Mouse (Mus musculus): ENCODE measurements around the gene Socs7. TPM values are rescaled to one million over a fixed set of nuclear protein-coding genes. Genes with fewer than 3 reads are reported as not detected.

Gene Socs7
- polyA plus RNA-seq (2014; fragmentation: Illumina TruSeq; extraction: RNeasy Lipid Tissue Mini Kit (QIAGEN cat#74804); ENCODE audit: low read depth, low replicate concordance) = 36.5 TPM

DNA sequence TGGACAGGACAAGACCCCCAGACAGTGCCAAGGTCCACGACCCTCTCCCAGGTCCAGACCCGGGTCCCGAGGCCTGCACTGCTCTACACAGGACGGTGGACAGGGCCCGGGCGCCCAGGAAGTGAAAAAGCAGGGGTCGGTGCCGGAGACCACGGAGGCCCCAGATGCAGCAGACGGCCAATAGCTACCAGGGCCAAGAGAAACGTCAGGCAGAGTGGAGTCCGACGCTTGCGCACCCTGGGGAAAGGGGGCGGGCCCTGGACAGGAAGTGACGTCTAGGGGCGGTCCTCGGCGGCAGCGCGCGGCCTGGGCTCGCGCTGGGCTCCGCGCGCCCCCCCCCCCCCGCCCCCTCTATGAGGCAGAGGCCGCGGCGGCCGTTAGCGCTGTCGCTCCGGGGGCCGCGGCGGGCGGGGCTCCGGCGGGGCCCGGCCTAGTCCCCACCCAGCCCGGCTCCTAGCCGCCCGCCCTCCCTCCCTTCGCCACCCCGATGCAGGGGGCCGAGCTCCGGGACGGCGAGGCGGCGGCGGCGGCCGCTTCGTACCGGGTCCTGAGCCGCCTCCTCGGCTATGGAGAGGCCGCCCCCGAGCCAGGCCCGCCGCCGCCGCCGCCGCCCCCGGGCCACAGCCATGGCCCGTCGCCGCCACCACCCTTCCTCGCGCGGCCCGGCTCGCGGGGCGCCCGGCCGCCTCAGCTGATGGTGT, at the start of gene Socs7:
Gene Socs7, plus strand, starts transcription at position 604 of the 701 bp plus-strand sequence.

DNA sequence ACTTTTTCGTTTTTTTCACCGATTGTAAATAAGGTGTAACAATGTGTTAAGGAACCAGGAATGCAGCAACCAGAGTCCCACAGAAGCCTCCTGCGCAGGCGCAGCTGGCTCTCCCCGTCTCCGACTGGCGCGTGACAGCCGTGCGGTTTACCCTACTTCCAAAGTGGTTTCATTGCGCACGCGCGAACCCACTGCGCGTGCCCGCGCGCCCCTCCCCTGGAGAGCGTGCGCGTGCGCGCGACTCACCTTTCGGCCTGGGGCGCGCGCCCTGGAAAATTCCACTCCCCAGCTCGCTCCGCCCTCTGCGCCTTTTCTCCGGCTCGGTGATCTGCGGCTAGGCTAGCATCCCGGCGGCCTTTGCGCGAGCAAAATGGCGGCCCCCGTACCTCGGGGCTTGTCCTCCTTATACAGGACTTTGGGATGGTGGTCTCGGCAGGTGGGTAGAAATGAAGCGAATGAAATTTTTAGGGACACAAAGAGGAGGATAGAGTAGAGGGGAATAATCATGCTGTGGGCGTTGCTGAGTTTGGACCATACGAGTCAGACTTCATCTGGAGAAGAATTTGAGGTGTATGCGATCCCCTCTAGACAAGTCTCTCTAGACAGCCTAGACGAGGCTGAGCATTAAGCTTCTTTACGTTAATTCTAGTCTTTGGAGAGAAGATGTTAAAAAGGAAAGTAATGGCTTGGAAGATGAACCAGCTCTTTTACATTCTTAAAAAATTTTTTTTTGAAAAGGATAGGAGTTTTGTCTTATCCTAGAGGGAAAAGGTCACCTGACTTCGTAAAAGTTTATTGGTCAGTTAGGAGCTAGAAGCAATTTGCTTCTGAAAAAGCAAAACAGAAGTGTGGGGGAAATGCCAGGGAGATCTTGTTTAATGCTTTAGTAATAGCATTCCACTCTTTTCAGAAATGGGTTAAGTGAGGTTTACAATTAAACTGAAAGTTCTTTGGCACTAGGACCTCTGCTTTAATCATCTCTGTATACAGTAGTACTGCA, 46.5 kb upstream of the Socs7 start, which contains the start of gene Mrpl45:
Gene Mrpl45, plus strand, starts transcription at position 213 of the 1,000 bp plus-strand sequence.

GRCm38 (mm10) chr11:97352027-97352684, 10.2 kb upstream of the Socs7 start, which contains the start of gene Gpr179:
Gpr179 (minus strand) TSS chr11:97352077.

DNA sequence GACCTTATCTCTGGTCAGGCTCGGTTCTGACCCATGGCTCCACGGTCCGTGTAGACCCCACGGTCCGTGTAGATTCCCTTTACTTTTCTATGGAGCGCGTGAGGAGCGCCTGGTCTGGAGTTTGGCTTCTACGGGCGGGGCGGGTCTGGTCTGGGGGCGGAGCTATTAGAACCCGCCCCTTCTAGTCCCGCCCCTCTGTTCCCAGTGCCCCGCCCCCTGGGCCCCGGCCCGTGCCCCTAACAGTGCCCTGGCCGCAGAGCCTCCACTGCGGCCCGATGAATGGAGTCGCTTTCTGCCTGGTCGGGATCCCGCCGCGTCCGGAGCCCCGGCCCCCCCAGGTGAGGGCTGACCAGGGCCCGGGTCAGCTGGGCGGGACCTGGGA, 53.0 kb downstream of the Socs7 start, which contains the start of gene Arhgap23:
Gene Arhgap23, plus strand, starts transcription at position 204 of the 382 bp plus-strand sequence.

Other genes starting within 250 kb of the Socs7 start
- not detected for gene Tbx21, start 247.2 kb upstream of the Socs7 start, polyA plus RNA-seq (2014; fragmentation: Illumina TruSeq; extraction: RNeasy Lipid Tissue Mini Kit (QIAGEN cat#74804); ENCODE audit: low read depth, low replicate concordance)
- not detected for gene Tbkbp1, start 211.1 kb upstream of the Socs7 start, polyA plus RNA-seq (2014; fragmentation: Illumina TruSeq; extraction: RNeasy Lipid Tissue Mini Kit (QIAGEN cat#74804); ENCODE audit: low read depth, low replicate concordance)
- 110 TPM for gene Kpnb1, start 174.7 kb upstream of the Socs7 start, polyA plus RNA-seq (2014; fragmentation: Illumina TruSeq; extraction: RNeasy Lipid Tissue Mini Kit (QIAGEN cat#74804); ENCODE audit: low read depth, low replicate concordance)
- gene Npepps, start 81.9 kb upstream of the Socs7 start, polyA plus RNA-seq (2014; fragmentation: Illumina TruSeq; extraction: RNeasy Lipid Tissue Mini Kit (QIAGEN cat#74804); ENCODE audit: low read depth, low replicate concordance) = 135 TPM
- gene Mrpl45, start 46.8 kb upstream of the Socs7 start, polyA plus RNA-seq (2014; fragmentation: Illumina TruSeq; extraction: RNeasy Lipid Tissue Mini Kit (QIAGEN cat#74804); ENCODE audit: low read depth, low replicate concordance) = 19.5 TPM
- 0.32 TPM for gene Gpr179, start 10.5 kb upstream of the Socs7 start, polyA plus RNA-seq (2014; fragmentation: Illumina TruSeq; extraction: RNeasy Lipid Tissue Mini Kit (QIAGEN cat#74804); ENCODE audit: low read depth, low replicate concordance)
- 4.0 TPM for gene Arhgap23, start 53.0 kb downstream of the Socs7 start, polyA plus RNA-seq (2014; fragmentation: Illumina TruSeq; extraction: RNeasy Lipid Tissue Mini Kit (QIAGEN cat#74804); ENCODE audit: low read depth, low replicate concordance)
- gene 4933428G20Rik, start 137.8 kb downstream of the Socs7 start, polyA plus RNA-seq (2014; fragmentation: Illumina TruSeq; extraction: RNeasy Lipid Tissue Mini Kit (QIAGEN cat#74804); ENCODE audit: low read depth, low replicate concordance) = 3.6 TPM
- gene Srcin1, start 213.6 kb downstream of the Socs7 start, polyA plus RNA-seq (2014; fragmentation: Illumina TruSeq; extraction: RNeasy Lipid Tissue Mini Kit (QIAGEN cat#74804); ENCODE audit: low read depth, low replicate concordance) = 0.73 TPM

Measured in testis, adult 10 weeks (tissue).